Mouse (Mus musculus): ENCODE data around the gene Mndal. TPM values are rescaled to one million over a fixed set of nuclear protein-coding genes. Genes with fewer than 3 reads are reported as not detected.

Gene Mndal
- total and polyA plus RNA-seq, 3 experiments, result 0.22 TPM; not detected in 2

Other genes with a start within 250 kb of the Mndal start
- gene Ifi207, start 200.7 kb downstream of the Mndal start, total RNA-seq (2014; fragmentation: Nextera tagmentation), result not detected in 2 replicates
- gene Ifi207, start 200.7 kb downstream of the Mndal start, total RNA-seq (2017), result 0.06 and 0.11 TPM in 2 replicates
- not detected in 2 replicates for gene Ifi207, start 200.7 kb downstream of the Mndal start, polyA plus RNA-seq (2012)
- gene Ifi204, start 175.5 kb downstream of the Mndal start, total RNA-seq (2014; fragmentation: Nextera tagmentation), result not detected in 2 replicates
- gene Ifi204, start 175.5 kb downstream of the Mndal start, total RNA-seq (2017), result 0.06 TPM in 1 of 2 replicates, not detected in the other
- gene Ifi204, start 175.5 kb downstream of the Mndal start, polyA plus RNA-seq (2012), result not detected in 2 replicates
- not detected in 2 replicates for gene Ifi211, start 29.4 kb downstream of the Mndal start, total RNA-seq (2014; fragmentation: Nextera tagmentation)
- not detected in 2 replicates for gene Ifi211, start 29.4 kb downstream of the Mndal start, total RNA-seq (2017)
- gene Ifi211, start 29.4 kb downstream of the Mndal start, polyA plus RNA-seq (2012), result not detected in 2 replicates
- not detected in 2 replicates for gene Ifi203, start 181 bp upstream of the Mndal start, total RNA-seq (2014; fragmentation: Nextera tagmentation)
- gene Ifi203, start 181 bp upstream of the Mndal start, total RNA-seq (2017), result 0.23 and 0.38 TPM in 2 replicates
- not detected in 2 replicates for gene Ifi203, start 181 bp upstream of the Mndal start, polyA plus RNA-seq (2012)
- gene Ifi202b, start 40.3 kb upstream of the Mndal start, total RNA-seq (2014; fragmentation: Nextera tagmentation), result not detected in 2 replicates
- 0.11 and 0.17 TPM in 2 replicates for gene Ifi202b, start 40.3 kb upstream of the Mndal start, total RNA-seq (2017)
- gene Ifi202b, start 40.3 kb upstream of the Mndal start, polyA plus RNA-seq (2012), result not detected in 2 replicates
- gene Ifi205, start 89.3 kb upstream of the Mndal start, total RNA-seq (2014; fragmentation: Nextera tagmentation), result not detected in 2 replicates
- gene Ifi205, start 89.3 kb upstream of the Mndal start, total RNA-seq (2017), result 0.22 TPM in 1 of 2 replicates, not detected in the other
- gene Ifi205, start 89.3 kb upstream of the Mndal start, polyA plus RNA-seq (2012), result not detected in 2 replicates
- not detected in 2 replicates for gene Olfr433, start 98.2 kb upstream of the Mndal start, total RNA-seq (2014; fragmentation: Nextera tagmentation)
- gene Olfr433, start 98.2 kb upstream of the Mndal start, total RNA-seq (2017), result 0.11 TPM in 1 of 2 replicates, not detected in the other
- not detected in 2 replicates for gene Olfr433, start 98.2 kb upstream of the Mndal start, polyA plus RNA-seq (2012)
- not detected in 2 replicates for gene Olfr432, start 106.7 kb upstream of the Mndal start, total RNA-seq (2014; fragmentation: Nextera tagmentation)
- gene Olfr432, start 106.7 kb upstream of the Mndal start, total RNA-seq (2017), result 0.05 and 0.06 TPM in 2 replicates
- gene Olfr432, start 106.7 kb upstream of the Mndal start, polyA plus RNA-seq (2012), result not detected in 2 replicates
- not detected in 2 replicates for gene Olfr430, start 124.1 kb upstream of the Mndal start, total RNA-seq (2014; fragmentation: Nextera tagmentation)
- 0.06 TPM in 1 of 2 replicates, not detected in the other for gene Olfr430, start 124.1 kb upstream of the Mndal start, total RNA-seq (2017)
- gene Olfr430, start 124.1 kb upstream of the Mndal start, polyA plus RNA-seq (2012), result not detected in 2 replicates
- gene Olfr429, start 141.8 kb upstream of the Mndal start, total RNA-seq (2014; fragmentation: Nextera tagmentation), result not detected in 2 replicates
- not detected in 2 replicates for gene Olfr429, start 141.8 kb upstream of the Mndal start, total RNA-seq (2017)
- not detected in 2 replicates for gene Olfr429, start 141.8 kb upstream of the Mndal start, polyA plus RNA-seq (2012)
- not detected in 2 replicates for gene Olfr427, start 154.4 kb upstream of the Mndal start, total RNA-seq (2014; fragmentation: Nextera tagmentation)
- 0.11 and 0.35 TPM in 2 replicates for gene Olfr427, start 154.4 kb upstream of the Mndal start, total RNA-seq (2017)
- gene Olfr427, start 154.4 kb upstream of the Mndal start, polyA plus RNA-seq (2012), result not detected in 2 replicates
- gene Olfr231, start 178.7 kb upstream of the Mndal start, total RNA-seq (2014; fragmentation: Nextera tagmentation), result not detected in 2 replicates
- 0.23 TPM in 1 of 2 replicates, not detected in the other for gene Olfr231, start 178.7 kb upstream of the Mndal start, total RNA-seq (2017)
- not detected in 2 replicates for gene Olfr231, start 178.7 kb upstream of the Mndal start, polyA plus RNA-seq (2012)
- gene Olfr424, start 189.0 kb upstream of the Mndal start, total RNA-seq (2014; fragmentation: Nextera tagmentation), result not detected in 2 replicates
- gene Olfr424, start 189.0 kb upstream of the Mndal start, total RNA-seq (2017), result 0.12 TPM in 1 of 2 replicates, not detected in the other
- not detected in 2 replicates for gene Olfr424, start 189.0 kb upstream of the Mndal start, polyA plus RNA-seq (2012)
- not detected in 2 replicates for gene Olfr420, start 213.1 kb upstream of the Mndal start, total RNA-seq (2014; fragmentation: Nextera tagmentation)
- gene Olfr420, start 213.1 kb upstream of the Mndal start, total RNA-seq (2017), result 0.06 and 0.11 TPM in 2 replicates
- not detected in 2 replicates for gene Olfr420, start 213.1 kb upstream of the Mndal start, polyA plus RNA-seq (2012)
- 66.5 and 113 TPM in 2 replicates for gene Spta1, start 230.3 kb upstream of the Mndal start, total RNA-seq (2014; fragmentation: Nextera tagmentation)
- 66.3 and 77.0 TPM in 2 replicates for gene Spta1, start 230.3 kb upstream of the Mndal start, total RNA-seq (2017)
- 2.6 and 3.1 TPM in 2 replicates for gene Spta1, start 230.3 kb upstream of the Mndal start, polyA plus RNA-seq (2012)

All from G1E (cell line).